Mouse (Mus musculus) liver, embryonic 14.5 days (tissue): ENCODE measurements around the gene Armc9.
A peak's percentile ranks its signal among the peaks of the same experiment; 100 is the strongest.

Experiments used
- CTCF ChIP-seq: IDR thresholded peaks from 2 replicates; pipeline ENCODE4 v1.5.1; 2016; ENCODE audit warnings: antibody characterized with exemption, low read depth, control low read depth
- EP300 ChIP-seq: IDR thresholded peaks from 2 replicates; pipeline ENCODE4 v1.6.1; 2016; ENCODE audit warnings: antibody characterized with exemption, low read depth

DNA sequence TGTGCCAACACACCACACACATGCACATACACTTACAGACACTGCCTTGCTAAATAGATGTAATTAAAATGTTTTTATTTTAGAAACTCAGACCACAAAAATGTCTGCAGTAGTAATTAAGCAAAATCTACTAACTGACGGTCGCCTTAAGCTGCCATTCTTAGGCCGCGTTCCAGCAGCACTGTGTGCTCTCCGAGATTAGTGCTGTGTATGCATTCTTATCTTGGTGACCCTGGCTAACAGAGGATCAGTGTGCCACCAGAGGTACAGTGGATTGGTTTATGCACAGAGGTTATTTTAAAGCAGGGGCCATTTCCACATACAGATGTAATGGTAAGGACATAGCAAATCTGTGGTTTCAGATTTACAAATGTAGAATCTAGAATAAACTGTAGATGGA lies 6.5 kb downstream of the Armc9 start:
- TF ChIP-seq CTCF (no peak), EP300 (peak; percentile 88)
